Mouse (Mus musculus) hindbrain, embryonic 15.5 days (tissue): ENCODE data around the gene Npas2. TPM values are rescaled to one million over a fixed set of nuclear protein-coding genes. Genes with fewer than 3 reads are reported as not detected.

Experiments
- ATAC-seq: fragments of 200-750 bp; cut with Nextera tagmentation; 2 replicates; pipeline ENCODE4 v1.8.0; 2017; ENCODE audit warnings: low read depth, moderate number of reproducible peaks, moderate TSS enrichment; ENCODE audit not compliant: low FRiP score
- H3K27ac ChIP-seq: fragments of 300-500 bp; sonication (generic); replicated peaks from 2 replicates; pipeline ENCODE4 v1.5.1; 2015; ENCODE audit warnings: mild to moderate bottlenecking, inconsistent platforms
- H3K27me3 ChIP-seq: fragments of 300-500 bp; sonication (generic); 2 replicates; pipeline ENCODE4 v1.6.1; 2015; ENCODE audit warnings: control low read depth, inconsistent platforms
- H3K36me3 ChIP-seq: fragments of 300-500 bp; sonication (generic); 2 replicates; pipeline ENCODE4 v1.6.1; 2015; ENCODE audit warnings: control low read depth, inconsistent platforms
- H3K4me1 ChIP-seq: fragments of 300-500 bp; sonication (generic); replicated peaks from 2 replicates; pipeline ENCODE4 v1.6.1; 2015; ENCODE audit warnings: control low read depth, inconsistent platforms
- H3K4me2 ChIP-seq: fragments of 300-500 bp; sonication (generic); 2 replicates; pipeline ENCODE4 v1.6.1; 2015; ENCODE audit warnings: moderate library complexity, mild to moderate bottlenecking, inconsistent platforms
- H3K4me3 ChIP-seq: fragments of 300-500 bp; sonication (generic); 2 replicates; pipeline ENCODE4 v1.5.1; 2015; ENCODE audit warnings: mild to moderate bottlenecking, inconsistent platforms
- H3K9ac ChIP-seq: fragments of 300-500 bp; sonication (generic); 2 replicates; pipeline ENCODE4 v1.6.1; 2015; ENCODE audit warnings: inconsistent platforms
- H3K9me3 ChIP-seq: fragments of 300-500 bp; sonication (generic); 2 replicates; pipeline ENCODE4 v1.6.1; 2016; ENCODE audit warnings: control low read depth, inconsistent platforms
- WGBS: fragments of 180-500 bp; shearing (Covaris S2); methylation state at CpG from one replicate; pipeline ENCODE4 v1.1.7; 2015; 5-methylcytosine and 5-hydroxymethylcytosine counted together
- polyA plus RNA-seq: library from polyadenylated mRNA; unstranded; fragments of >200 nt; fragmentation: Nextera tagmentation; extraction: Ambion mirVana; gene quantifications from 2 replicates; pipeline ENCODE4 v1.2.1, GENCODE M21; 2015

The Npas2 gene
- polyA plus RNA-seq, 1 experiment from 2014 or later: 1.2 TPM

DNA sequence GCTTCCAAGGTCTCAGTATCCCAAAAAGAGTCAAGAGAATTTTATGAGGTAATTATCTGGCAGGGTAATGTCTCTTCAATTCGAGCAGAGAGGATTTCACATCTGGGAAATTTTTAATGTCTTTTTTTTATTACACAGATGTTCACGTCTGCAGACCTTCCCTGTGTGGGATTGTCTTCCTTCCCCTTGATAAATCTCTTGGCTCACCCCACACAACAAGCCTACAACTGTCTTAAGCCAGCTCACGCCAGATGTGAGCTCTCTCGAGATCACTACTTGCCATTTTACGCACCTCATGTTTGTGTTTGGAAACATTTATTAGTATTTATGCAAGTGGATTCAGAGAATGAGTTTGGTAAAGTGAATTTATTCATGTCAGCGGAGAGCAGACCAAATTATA is 128.4 kb downstream of the Npas2 start:
- H3K36me3 ChIP-seq: no peaks in the 10 kb centered on the region
- H3K9me3 ChIP-seq: no peaks in the 10 kb centered on the region
- no peaks in the 10 kb centered on the region for H3K4me1 ChIP-seq
- WGBS: 63% methylated on average over 6 of the region's 6 CpGs
- ATAC-seq: no peak
- no peak overlapping the region for H3K4me3 ChIP-seq
- no peaks in the 10 kb centered on the region for H3K27me3 ChIP-seq
- H3K9ac ChIP-seq: no peak overlapping the region
- H3K4me2 ChIP-seq: no peak overlapping the region
- H3K27ac ChIP-seq: no peak overlapping the region

DNA sequence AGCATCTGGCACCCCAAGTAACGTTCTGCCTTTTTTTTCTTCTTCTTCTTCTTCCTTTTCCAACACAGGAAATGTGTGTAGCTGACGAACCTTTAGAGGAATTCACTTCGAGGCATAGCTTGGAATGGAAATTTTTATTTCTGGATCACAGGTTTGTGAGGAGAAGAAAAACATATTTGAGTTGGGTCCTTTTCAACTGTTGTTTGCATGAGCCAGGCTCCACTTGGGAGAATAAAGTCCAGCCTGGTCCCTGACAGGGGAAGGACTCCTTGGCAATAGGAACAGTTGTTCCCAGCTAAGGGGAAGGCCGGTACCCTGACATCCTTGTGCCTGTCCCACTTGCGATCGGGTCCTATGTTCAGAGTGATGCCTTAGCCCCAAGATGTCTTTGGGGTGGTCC is 131.7 kb downstream of the Npas2 start:
- Histone ChIP-seq H3K4me1 (no peaks in the 10 kb centered on the region), H3K4me2 (no peak overlapping the region), H3K4me3 (no peak overlapping the region), H3K27ac (no peak overlapping the region), H3K36me3 (no peaks in the 10 kb centered on the region), H3K9me3 (no peaks in the 10 kb centered on the region), H3K9ac (no peak overlapping the region), H3K27me3 (no peaks in the 10 kb centered on the region)
- ATAC-seq: no peak
- 93% methylated on average over 6 of the region's 6 CpGs for WGBS

DNA sequence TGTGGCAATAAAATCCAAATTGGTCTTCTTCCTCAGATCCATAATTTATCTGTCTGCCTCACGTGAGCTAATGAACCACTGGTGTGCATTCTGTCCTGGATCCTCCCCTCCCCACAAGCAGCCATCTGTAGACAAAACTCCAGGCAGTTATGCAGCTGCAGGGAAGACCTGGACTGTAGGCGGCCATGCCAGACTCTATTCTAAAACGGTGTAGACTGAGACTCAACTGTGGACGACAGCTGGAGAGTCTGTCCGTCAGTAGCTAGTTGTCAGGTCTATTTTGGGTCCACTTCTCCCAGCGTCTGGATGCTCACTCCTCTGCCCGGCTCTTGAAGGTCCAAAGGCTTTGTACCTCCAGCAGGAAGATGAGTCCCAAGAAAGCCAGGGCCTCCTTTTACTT is 134.0 kb downstream of the Npas2 start:
- Histone ChIP-seq H3K27me3 (no peaks in the 10 kb centered on the region), H3K9me3 (no peaks in the 10 kb centered on the region), H3K4me3 (no peak overlapping the region), H3K9ac (no peak overlapping the region), H3K27ac (no peak overlapping the region), H3K4me2 (no peak overlapping the region), H3K4me1 (no peaks in the 10 kb centered on the region), H3K36me3 (no peaks in the 10 kb centered on the region)
- ATAC-seq: no peak
- 76% methylated on average over 7 of the region's 7 CpGs for WGBS

DNA sequence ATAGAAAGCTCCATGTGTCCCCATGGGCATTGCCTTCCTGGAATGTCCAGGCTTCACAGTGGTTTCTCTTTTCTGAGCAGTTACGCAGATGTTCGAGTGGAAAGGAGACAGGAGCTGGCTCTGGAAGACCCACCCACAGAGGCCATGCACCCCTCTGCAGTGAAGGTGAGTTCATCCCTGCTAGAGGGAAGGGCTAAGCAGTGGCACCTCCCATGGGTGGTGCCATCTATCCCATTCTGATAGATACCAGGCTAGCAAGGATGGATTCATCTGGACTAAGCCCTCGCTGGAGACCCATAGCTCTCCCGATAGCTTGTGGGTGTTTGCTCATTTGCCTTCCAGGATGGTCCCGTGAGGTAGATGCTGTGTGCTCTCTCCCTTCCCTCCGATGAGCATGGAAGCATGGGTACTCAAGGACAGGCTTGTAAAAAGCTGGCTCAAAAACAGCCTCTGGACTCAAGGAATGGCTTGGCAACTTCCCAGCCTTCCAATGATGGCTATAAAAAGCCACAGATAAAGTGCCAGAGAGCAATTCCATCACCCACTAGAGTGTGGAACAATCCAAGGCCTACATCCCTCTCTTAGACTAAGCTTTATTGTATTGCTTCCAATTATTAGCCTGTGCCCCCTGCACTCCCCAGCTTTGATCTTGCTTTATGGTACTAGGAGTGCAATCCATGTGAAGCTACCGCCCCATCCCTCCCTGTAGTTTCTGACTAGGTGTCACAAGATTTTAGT is 137.5 kb downstream of the Npas2 start:
- ATAC-seq: no peak
- no peak overlapping the region for H3K4me2 ChIP-seq
- no peaks in the 10 kb centered on the region for H3K36me3 ChIP-seq
- no peak overlapping the region for H3K27ac ChIP-seq
- no peaks in the 10 kb centered on the region for H3K9me3 ChIP-seq
- no peak overlapping the region for H3K9ac ChIP-seq
- H3K4me1 ChIP-seq: no peaks in the 10 kb centered on the region
- no peak overlapping the region for H3K4me3 ChIP-seq
- WGBS: 92% methylated on average over 7 of the region's 7 CpGs
- H3K27me3 ChIP-seq: no peaks in the 10 kb centered on the region

DNA sequence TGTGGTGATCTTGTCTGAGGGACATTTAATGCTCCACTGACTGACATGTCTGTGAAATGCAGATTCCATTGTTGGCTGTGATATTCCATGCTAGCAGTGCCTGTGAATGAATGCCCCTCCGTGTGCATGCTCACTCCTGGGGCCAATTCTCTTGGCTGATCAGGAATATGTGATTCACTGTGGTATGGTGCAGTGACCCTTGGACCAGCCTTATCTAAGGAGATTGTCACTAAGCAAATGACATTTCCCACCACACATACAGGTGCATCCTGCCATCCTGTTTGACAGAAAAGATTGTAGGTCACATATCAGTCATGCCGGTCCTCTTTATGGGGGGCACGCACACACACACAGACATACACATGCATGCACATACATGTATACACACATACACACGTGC is 138.9 kb downstream of the Npas2 start:
- no peaks in the 10 kb centered on the region for H3K4me1 ChIP-seq
- WGBS: 79% methylated on average over 4 of the region's 4 CpGs

DNA sequence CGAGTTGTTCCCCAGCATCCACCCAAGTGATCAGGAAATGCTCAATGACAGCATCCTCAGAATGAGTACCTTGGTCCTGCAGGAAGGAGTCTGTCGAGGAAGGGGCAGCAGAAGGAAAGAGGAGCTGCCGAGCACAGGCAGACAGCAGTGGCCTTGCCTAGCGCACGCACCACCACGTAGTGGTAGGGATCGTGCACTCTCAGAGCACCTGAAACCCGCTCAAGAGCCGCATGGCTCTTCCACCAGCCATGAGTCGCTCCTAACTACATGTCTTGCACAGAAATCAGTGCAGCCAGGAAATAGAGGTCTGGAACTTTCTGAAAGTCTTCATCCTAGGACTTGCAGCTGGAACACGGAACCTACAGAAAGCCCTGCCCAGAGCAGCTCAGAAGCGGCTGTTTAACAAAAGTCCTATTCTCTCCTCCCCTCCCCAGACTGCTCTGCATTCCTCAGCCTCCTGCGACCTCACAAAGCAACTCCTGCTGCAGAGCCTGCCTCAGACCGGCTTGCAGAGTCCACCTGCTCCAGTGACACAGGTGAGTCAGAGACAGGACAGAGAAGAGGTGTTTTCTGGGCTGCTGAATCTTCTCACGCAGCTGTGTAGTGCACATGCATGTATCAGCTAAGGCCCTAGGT is 142.1 kb downstream of the Npas2 start:
- no peaks in the 10 kb centered on the region for H3K36me3 ChIP-seq
- no peak overlapping the region for H3K27ac ChIP-seq
- no peaks in the 10 kb centered on the region for H3K9me3 ChIP-seq
- WGBS: 32% methylated on average over 15 of the region's 15 CpGs
- no peak for ATAC-seq
- H3K27me3 ChIP-seq: no peaks in the 10 kb centered on the region
- no peak overlapping the region for H3K9ac ChIP-seq
- H3K4me2 ChIP-seq: no peak overlapping the region
- H3K4me1 ChIP-seq: no peaks in the 10 kb centered on the region
- H3K4me3 ChIP-seq: no peak overlapping the region

More for the DNA sequence above, 138.9 kb downstream of the Npas2 start:
- Histone ChIP-seq H3K9me3 (no peaks in the 10 kb centered on the region), H3K4me2 (no peak overlapping the region), H3K36me3 (no peaks in the 10 kb centered on the region), H3K27ac (no peak overlapping the region), H3K9ac (no peak overlapping the region), H3K27me3 (no peaks in the 10 kb centered on the region), H3K4me3 (no peak overlapping the region)
- no peak for ATAC-seq

DNA sequence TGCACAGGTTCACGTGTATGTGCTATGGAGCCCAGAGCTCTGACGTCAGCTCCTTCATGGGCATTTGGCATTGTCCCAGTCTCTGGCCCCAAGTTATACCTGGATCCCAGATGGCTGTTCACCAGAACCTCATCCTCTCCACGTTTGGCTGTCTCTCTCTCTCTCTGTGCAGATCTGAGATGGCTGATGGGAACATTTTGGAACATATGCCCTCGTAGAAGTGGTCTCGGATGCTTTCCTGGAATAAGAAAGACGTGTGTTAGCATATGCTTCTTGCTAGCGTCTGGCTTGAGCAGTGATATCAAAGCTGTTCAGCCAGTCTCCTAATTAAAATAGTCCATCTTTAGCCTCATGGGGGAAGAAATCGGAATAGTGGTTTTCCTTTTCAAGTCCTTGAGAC is 143.3 kb downstream of the Npas2 start:
- H3K27ac ChIP-seq: no peak overlapping the region
- no peaks in the 10 kb centered on the region for H3K4me1 ChIP-seq
- H3K9me3 ChIP-seq: no peaks in the 10 kb centered on the region
- H3K9ac ChIP-seq: no peak overlapping the region
- H3K4me2 ChIP-seq: no peak overlapping the region
- no peak for ATAC-seq
- 76% methylated on average over 8 of the region's 8 CpGs for WGBS
- no peaks in the 10 kb centered on the region for H3K27me3 ChIP-seq
- H3K4me3 ChIP-seq: no peak overlapping the region
- H3K36me3 ChIP-seq: no peaks in the 10 kb centered on the region

DNA sequence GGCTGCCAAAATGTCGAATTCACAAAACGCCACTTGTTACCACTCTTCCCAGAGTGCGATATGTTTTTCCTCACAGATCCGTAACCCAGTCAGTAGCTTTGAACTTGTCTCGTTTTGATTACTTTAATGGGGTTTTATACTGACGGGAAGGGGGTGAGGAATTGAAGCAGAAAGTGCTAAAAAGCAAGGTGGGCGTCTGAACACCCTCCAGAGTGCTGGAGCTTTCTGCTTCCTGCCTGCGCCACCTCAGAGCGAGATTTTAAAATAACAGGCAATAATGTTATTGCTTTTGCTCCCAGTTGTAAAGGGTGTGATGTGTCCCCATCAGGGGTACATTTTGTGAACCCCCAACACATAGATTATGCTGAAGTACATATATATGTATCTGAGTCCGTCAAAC is 145.3 kb downstream of the Npas2 start:
- Histone ChIP-seq H3K4me2 (no peak overlapping the region), H3K9me3 (no peaks in the 10 kb centered on the region), H3K27me3 (no peaks in the 10 kb centered on the region), H3K9ac (no peak overlapping the region), H3K36me3 (no peaks in the 10 kb centered on the region), H3K27ac (no peak overlapping the region), H3K4me3 (no peak overlapping the region), H3K4me1 (no peaks in the 10 kb centered on the region)
- ATAC-seq: no peak
- WGBS: 79% methylated on average over 10 of the region's 10 CpGs

DNA sequence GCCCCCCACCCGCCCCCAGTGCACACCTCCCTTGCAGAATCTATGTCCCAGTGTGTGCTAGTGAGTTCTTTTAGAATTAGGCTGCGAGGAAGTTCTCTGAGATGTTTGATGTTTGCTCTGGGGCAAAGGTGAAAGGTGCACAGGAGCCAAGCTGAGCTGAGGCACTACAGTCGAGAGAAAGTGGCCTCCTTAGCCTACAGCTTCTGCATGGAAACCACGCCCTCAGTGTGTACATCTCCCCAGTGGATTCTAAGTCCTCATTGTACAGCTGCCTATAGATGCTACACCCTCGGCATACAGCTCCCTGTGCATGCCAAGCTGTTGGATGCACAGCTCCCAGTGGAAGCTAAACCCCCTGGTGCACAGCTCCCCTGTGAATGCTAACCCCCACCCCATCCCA is 145.9 kb downstream of the Npas2 start:
- Histone ChIP-seq H3K4me2 (no peak overlapping the region), H3K4me3 (no peak overlapping the region), H3K27ac (no peak overlapping the region), H3K27me3 (no peaks in the 10 kb centered on the region), H3K9ac (no peak overlapping the region), H3K4me1 (no peaks in the 10 kb centered on the region), H3K36me3 (no peaks in the 10 kb centered on the region), H3K9me3 (no peaks in the 10 kb centered on the region)
- 61% methylated on average over 5 of the region's 5 CpGs for WGBS
- no peak for ATAC-seq

DNA sequence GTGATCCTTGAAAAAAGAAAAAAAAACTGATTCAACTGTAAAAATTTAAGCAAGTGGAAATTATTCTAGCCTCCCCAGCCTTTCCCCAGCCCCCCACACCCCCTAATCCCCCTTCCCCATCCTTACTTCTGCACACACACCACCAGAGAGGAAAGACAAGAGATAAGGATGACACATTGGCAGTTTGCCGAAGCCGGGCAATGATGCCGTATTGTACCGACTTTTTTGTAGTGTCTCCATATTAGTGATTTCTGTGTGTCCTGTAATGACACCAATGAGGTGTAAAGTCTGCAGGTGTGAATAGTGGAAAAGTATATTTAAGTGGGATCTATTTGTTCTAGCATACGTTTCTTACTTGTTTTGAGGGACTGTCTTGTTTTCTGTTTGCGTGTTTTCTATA is 146.6 kb downstream of the Npas2 start:
- H3K4me1 ChIP-seq: no peaks in the 10 kb centered on the region
- WGBS: 84% methylated on average over 6 of the region's 6 CpGs
- no peak for ATAC-seq
- H3K36me3 ChIP-seq: no peaks in the 10 kb centered on the region
- H3K27ac ChIP-seq: no peak overlapping the region
- no peaks in the 10 kb centered on the region for H3K27me3 ChIP-seq
- H3K9me3 ChIP-seq: no peaks in the 10 kb centered on the region
- H3K4me3 ChIP-seq: no peak overlapping the region
- no peak overlapping the region for H3K9ac ChIP-seq
- no peak overlapping the region for H3K4me2 ChIP-seq

DNA sequence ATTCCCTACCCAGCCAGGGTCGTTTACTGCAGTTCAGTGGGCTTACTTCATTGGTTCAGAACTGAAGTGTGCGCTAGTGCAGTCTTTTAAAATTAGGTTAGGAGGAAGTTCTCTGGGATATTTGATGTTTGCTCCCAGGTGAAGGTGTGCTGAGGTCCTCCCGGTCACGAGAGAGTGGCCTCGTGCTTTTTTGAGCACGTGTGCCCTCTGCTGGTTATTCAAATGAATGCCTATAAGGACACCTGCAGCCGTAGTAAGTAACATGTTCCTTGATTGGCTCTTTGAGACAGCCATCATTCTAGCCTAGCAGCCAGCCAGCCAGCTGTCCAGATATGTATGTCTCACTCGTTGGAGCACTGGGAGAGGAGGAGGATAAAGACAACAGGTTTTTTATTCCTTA is 147.1 kb downstream of the Npas2 start:
- Histone ChIP-seq H3K36me3 (no peaks in the 10 kb centered on the region), H3K4me1 (no peaks in the 10 kb centered on the region)

DNA sequence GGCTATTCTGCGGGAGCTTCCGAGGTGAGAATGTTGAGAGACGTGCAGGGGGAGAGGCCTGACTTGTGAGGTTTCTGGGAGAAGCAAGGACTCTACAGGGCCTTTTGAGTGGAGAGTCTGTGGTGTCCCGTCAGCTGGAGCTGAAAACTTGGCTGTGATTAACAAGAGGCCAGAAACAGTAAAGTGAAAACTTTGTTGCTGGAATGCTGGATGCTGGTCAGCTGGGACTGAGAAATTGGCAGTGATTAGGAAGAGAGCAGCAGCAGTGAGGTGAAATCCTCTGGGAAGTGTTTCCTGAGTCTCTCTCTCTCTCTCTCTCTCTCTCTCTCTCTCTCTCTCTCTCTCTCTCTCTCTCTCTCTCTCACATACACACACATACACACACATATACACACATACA is 148.3 kb downstream of the Npas2 start:
- no peak for ATAC-seq
- no peak overlapping the region for H3K27ac ChIP-seq
- no peaks in the 10 kb centered on the region for H3K36me3 ChIP-seq
- H3K27me3 ChIP-seq: no peaks in the 10 kb centered on the region
- H3K9me3 ChIP-seq: no peaks in the 10 kb centered on the region
- 85% methylated on average over 4 of the region's 4 CpGs for whole genome bisulfite sequencing
- H3K9ac ChIP-seq: no peak overlapping the region
- H3K4me2 ChIP-seq: no peak overlapping the region
- no peak overlapping the region for H3K4me3 ChIP-seq
- H3K4me1 ChIP-seq: no peaks in the 10 kb centered on the region

More for the DNA sequence above, 147.1 kb downstream of the Npas2 start:
- Histone ChIP-seq H3K27me3 (no peaks in the 10 kb centered on the region), H3K4me2 (no peak overlapping the region), H3K9ac (no peak overlapping the region), H3K27ac (no peak overlapping the region), H3K9me3 (no peaks in the 10 kb centered on the region), H3K4me3 (no peak overlapping the region)
- peak; percentile 35; the same call in 1 of the 2 replicates for ATAC-seq
- WGBS: 22% methylated on average over 8 of the region's 8 CpGs

DNA sequence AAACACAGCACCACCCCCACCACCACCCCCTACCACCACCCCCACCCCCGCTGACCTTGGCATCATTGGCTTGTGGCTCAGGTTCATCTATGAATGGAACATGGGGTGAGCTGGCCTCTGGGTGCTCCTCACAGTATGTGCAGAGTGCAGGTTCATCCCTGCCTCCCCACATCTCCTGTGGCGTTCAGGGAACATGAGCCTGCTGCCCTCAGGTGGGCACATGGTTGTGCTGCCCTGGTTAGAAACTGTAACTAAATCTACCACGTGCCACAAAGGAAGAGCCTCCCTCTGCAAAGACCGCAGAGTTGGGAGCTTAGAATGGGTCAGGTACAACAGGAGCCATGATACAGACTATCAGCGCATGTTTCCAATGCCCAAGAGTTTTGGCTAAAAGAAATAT is 149.7 kb downstream of the Npas2 start:
- Histone ChIP-seq H3K27ac (no peak overlapping the region), H3K27me3 (no peaks in the 10 kb centered on the region), H3K4me1 (no peaks in the 10 kb centered on the region), H3K4me2 (no peak overlapping the region), H3K36me3 (no peaks in the 10 kb centered on the region), H3K4me3 (no peak overlapping the region), H3K9me3 (no peaks in the 10 kb centered on the region), H3K9ac (no peak overlapping the region)
- 90% methylated on average over 5 of the region's 5 CpGs for WGBS
- no peak for ATAC-seq
